Mouse (Mus musculus) testis, adult 2 months (tissue): Measurements from ENCODE around the gene Fbxo28.

Experiments
- CTCF ChIP-seq: fragments of 200-500 bp; IDR thresholded peaks from 2 replicates; pipeline ENCODE4 v1.5.1; 2012; ENCODE audit warnings: low read depth, mild to moderate bottlenecking, inconsistent platforms, low read length, moderate library complexity; ENCODE audit not compliant: control insufficient read depth, insufficient read depth, insufficient replicate concordance
- POLR2A ChIP-seq: fragments of 200-500 bp; IDR thresholded peaks from 2 replicates; pipeline ENCODE4 v1.6.1; 2012; ENCODE audit warnings: low read depth, mild to moderate bottlenecking, inconsistent platforms, low read length, moderate library complexity; ENCODE audit not compliant: control insufficient read depth

GRCm38 (mm10) chr1:182377519-182377918, 36.1 kb upstream of the Fbxo28 start:
- no peak for TF ChIP-seq CTCF
- TF ChIP-seq POLR2A: no peak
